Mouse (Mus musculus) embryonic facial prominence, embryonic 12.5 days (tissue): Measurements from ENCODE around the gene Snx25. TPM values are rescaled to one million over a fixed set of nuclear protein-coding genes. Genes with fewer than 3 reads are reported as not detected.
"Not testable (repeated sequence)": the region's sequence is repeated elsewhere in the genome, so short reads cannot be mapped to it uniquely, and the experiment has no call there.

Experiments
- ATAC-seq: fragments of 200-750 bp; cut with Nextera tagmentation; 2 replicates; pipeline ENCODE4 v1.8.0; 2017; ENCODE audit not compliant: insufficient number of reproducible peaks, insufficient read depth, low FRiP score, low TSS enrichment
- H3K27ac ChIP-seq: fragments of 300-500 bp; sonication (generic); 2 replicates; pipeline ENCODE4 v1.5.1; 2016; ENCODE audit warnings: mild to moderate bottlenecking
- H3K27me3 ChIP-seq: fragments of 300-500 bp; sonication (generic); 2 replicates; pipeline ENCODE4 v1.6.1; 2016; ENCODE audit warnings: mild to moderate bottlenecking, moderate library complexity
- H3K36me3 ChIP-seq: fragments of 300-500 bp; sonication (generic); 2 replicates; pipeline ENCODE4 v1.6.1; 2016; ENCODE audit warnings: mild to moderate bottlenecking
- H3K4me1 ChIP-seq: fragments of 300-500 bp; sonication (generic); 2 replicates; pipeline ENCODE4 v1.6.1; 2016
- H3K4me2 ChIP-seq: fragments of 300-500 bp; sonication (generic); replicated peaks from 2 replicates; pipeline ENCODE4 v1.6.1; 2016; ENCODE audit warnings: mild to moderate bottlenecking, moderate library complexity
- H3K4me3 ChIP-seq: fragments of 300-500 bp; sonication (generic); 2 replicates; pipeline ENCODE4 v1.5.1; 2016; ENCODE audit warnings: mild to moderate bottlenecking
- H3K9ac ChIP-seq: fragments of 300-500 bp; sonication (generic); 2 replicates; pipeline ENCODE4 v1.6.1; 2016; ENCODE audit warnings: mild to moderate bottlenecking, moderate library complexity
- H3K9me3 ChIP-seq: fragments of 300-500 bp; sonication (generic); 2 replicates; pipeline ENCODE4 v1.6.1; 2016; ENCODE audit warnings: mild to moderate bottlenecking, moderate library complexity
- WGBS: fragments of 180-500 bp; shearing (Covaris S2); methylation state at CpG from one replicate; pipeline ENCODE4 v1.1.7; 2016; 5-methylcytosine and 5-hydroxymethylcytosine counted together
- polyA plus RNA-seq: library from polyadenylated mRNA; unstranded; fragments of >200 nt; fragmentation: Nextera tagmentation; extraction: Ambion mirVana; gene quantifications from 2 replicates; pipeline ENCODE4 v1.2.1, GENCODE M21; 2016

The Snx25 gene
- polyA plus RNA-seq, 1 experiment from 2014 or later = 6.6 TPM

DNA sequence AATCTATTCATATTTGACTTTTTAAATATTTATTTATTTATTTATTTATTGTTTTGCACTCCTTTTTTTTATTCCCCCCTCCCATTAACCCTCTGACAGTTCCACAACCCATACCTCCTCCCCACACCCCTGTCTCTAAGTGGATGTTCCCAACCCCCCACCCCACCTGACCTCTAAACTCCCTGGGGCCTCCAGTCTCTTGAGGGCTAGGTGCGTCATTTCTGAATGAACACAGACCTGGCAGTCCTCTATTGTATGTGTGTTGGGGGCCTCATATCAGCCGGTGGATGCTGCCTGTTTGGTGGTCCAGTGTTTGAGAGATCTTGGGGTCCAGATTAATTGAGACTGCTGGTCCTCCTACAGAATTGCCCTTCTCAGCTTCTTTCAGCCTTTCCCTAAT lies 16.4 kb downstream of the Snx25 start:
- H3K9me3 ChIP-seq, H3K4me2 ChIP-seq, H3K4me3 ChIP-seq, H3K36me3 ChIP-seq, H3K9ac ChIP-seq, H3K4me1 ChIP-seq, H3K27me3 ChIP-seq, H3K27ac ChIP-seq, ATAC-seq: not testable (repeated sequence)
- WGBS = 91% methylated on average over 2 of the region's 2 CpGs

DNA sequence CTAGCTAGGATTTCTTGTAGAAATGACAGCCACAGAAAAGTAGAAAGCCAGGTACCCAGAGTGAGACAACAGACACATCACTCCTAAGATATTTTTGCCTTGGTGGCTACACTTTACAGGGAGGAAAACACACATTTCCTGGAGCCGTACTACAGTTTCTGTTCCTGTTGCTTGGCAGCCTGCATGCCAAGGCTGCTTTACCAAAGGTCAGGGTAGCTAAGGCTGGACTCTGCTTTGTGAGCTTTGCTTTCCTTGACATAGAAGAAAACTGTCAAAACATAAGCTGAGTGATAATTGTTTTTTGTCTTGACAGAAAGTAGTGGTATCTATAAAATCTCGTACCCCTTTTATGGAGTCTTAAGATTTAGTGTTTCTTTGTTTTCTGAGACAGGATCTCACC lies 21.5 kb downstream of the Snx25 start:
- H3K9me3 ChIP-seq = no peaks in the 10 kb centered on the region
- H3K4me3 ChIP-seq = no peak overlapping the region
- no peak for ATAC-seq
- H3K9ac ChIP-seq = no peak overlapping the region
- no peak overlapping the region for H3K4me2 ChIP-seq
- no peaks in the 10 kb centered on the region for H3K36me3 ChIP-seq
- no peak overlapping the region for H3K27ac ChIP-seq
- 82% methylated on average over 2 of the region's 2 CpGs for WGBS
- no peaks in the 10 kb centered on the region for H3K4me1 ChIP-seq
- H3K27me3 ChIP-seq = no peaks in the 10 kb centered on the region

DNA sequence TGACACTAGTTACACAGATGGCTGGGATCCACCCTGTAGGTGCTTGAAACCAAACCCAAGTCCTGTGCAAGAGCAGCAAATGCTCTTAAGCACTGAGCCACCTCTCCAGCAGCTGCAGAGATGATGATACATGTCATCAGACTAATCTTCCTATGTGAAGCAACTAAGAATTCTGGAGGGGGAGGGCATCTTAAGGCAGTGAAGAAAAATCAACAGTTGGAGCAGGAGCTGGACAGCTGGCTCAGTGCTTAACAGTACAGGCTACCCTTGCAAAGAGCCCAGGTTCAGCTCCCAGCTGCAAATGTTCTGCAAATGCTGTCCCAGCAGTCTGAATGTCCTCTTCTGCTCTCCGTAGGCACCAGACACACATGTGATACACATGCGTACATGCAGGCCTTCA lies 29.5 kb downstream of the Snx25 start:
- Histone ChIP-seq H3K4me1 (no peaks in the 10 kb centered on the region), H3K9ac (no peak overlapping the region), H3K9me3 (no peaks in the 10 kb centered on the region), H3K27ac (no peak overlapping the region), H3K36me3 (no peaks in the 10 kb centered on the region), H3K4me3 (no peak overlapping the region), H3K4me2 (no peak overlapping the region), H3K27me3 (no peaks in the 10 kb centered on the region)
- 95% methylated on average over 2 of the region's 2 CpGs for WGBS
- ATAC-seq = no peak

DNA sequence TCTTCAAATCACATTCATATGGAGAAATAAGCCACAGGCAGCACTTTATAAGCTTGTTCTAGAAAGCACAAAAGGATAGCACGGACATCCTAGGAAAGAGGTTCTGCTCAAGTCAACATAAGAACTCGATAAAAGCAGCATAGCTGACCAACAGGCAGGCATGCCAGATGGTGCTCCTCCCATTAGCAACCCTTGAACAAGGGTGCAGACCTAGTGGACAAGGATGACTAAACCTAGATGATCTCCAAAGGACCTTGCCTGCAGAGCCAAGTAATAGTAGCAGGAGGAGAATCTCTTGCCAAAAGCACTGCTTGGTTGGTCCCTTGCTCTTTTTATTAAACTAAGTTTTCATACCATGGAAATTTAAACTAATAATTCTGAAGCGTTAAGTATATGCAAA lies 32.8 kb downstream of the Snx25 start:
- Histone ChIP-seq H3K9ac (no peak overlapping the region), H3K27me3 (no peaks in the 10 kb centered on the region), H3K4me2 (no peak overlapping the region), H3K36me3 (no peaks in the 10 kb centered on the region), H3K4me1 (no peaks in the 10 kb centered on the region), H3K27ac (no peak overlapping the region), H3K4me3 (no peak overlapping the region), H3K9me3 (no peaks in the 10 kb centered on the region)
- WGBS = 88% methylated on average over 3 of the region's 3 CpGs
- ATAC-seq = no peak

DNA sequence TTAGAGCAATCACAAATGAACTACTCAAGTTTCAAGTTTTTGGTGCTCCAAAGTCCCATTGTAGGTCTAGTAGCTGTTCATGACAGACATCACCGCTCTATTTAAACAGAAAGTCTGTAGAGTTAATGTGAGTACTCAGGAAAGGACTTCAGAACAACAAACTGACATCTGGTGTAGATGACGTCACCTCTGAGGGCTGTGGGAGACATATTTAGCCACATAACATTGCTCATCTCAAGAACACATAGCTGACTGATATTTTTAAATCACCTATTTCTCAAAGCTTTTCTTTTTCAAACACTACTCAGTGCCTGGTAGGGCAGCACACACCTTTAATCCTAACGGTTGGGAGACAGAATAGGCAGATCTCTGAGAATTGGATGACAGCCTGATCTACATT lies 34.8 kb downstream of the Snx25 start:
- 83% methylated on average over 3 of the region's 3 CpGs for WGBS
- H3K27ac ChIP-seq = no peak overlapping the region

DNA sequence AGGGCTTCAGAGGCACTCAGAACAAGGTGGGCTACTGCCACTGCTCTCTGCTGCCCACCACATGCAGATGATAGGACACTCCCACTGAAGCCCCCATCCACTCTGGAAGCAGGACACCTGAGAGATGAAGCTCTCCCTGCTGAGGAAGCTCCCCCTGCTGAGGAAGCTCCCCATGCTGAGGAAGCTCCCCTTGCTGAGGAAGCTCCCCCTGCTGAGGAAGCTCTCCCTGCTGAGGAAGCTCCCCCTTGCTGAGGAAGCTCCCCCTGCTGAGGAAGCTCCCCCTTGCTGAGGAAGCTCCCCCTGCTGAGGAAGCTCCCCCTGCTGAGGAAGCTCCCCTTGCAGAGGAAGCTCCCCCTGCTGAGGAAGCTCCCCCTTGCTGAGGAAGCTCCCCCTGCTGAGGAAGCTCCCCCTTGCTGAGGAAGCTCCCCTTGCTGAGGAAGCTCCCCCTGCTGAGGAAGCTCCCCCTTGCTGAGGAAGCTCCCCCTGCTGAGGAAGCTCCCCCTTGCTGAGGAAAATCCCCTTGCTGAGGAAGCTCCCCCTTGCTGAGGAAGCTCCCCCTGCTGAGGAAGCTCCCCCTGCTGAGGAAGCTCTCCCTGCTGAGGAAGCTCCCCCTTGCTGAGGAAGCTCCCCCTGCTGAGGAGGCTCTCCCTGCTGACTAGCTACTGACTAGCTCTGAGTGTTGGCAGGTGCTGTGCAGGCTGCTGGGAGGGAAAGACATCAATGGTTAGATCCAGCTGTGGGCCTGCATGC lies 38.4 kb downstream of the Snx25 start:
- H3K4me3 ChIP-seq, H3K27ac ChIP-seq, H3K4me2 ChIP-seq, H3K4me1 ChIP-seq, H3K27me3 ChIP-seq, H3K9me3 ChIP-seq, H3K9ac ChIP-seq, ATAC-seq, H3K36me3 ChIP-seq: not testable (repeated sequence)

More for the DNA sequence above, 34.8 kb downstream of the Snx25 start:
- Histone ChIP-seq H3K9me3 (no peaks in the 10 kb centered on the region), H3K36me3 (no peaks in the 10 kb centered on the region), H3K4me3 (no peak overlapping the region), H3K9ac (no peak overlapping the region), H3K4me2 (no peak overlapping the region), H3K27me3 (0 out of 2 replicates have a peak, but pooled peaks cover 2% of the 10 kb centered on the region), H3K4me1 (no peaks in the 10 kb centered on the region)
- ATAC-seq = no peak

DNA sequence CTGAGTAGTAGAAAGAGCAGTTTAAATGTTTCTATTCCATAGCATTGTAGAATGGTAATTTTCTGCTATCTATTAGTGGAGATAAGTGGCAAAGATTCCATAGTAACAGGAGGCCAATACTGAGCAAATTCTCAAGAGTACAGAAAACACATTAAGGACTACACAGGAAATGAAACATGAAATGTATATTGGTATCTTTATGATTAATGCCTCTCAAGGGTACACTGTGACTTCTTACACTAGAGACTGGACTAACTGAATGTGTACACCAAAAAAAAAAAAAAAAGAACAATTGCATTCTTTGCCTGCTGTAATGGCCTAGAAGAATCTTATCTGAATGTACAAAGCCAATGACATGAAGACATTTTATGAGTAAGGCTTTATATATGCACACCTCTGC lies 44.3 kb downstream of the Snx25 start:
- Histone ChIP-seq H3K27ac (no peak overlapping the region), H3K4me3 (no peak overlapping the region), H3K4me2 (no peak overlapping the region), H3K9me3 (no peaks in the 10 kb centered on the region), H3K9ac (no peak overlapping the region), H3K36me3 (0 out of 2 replicates have a peak, but pooled peaks cover 3% of the 10 kb centered on the region), H3K4me1 (no peaks in the 10 kb centered on the region), H3K27me3 (no peaks in the 10 kb centered on the region)
- ATAC-seq = no peak

DNA sequence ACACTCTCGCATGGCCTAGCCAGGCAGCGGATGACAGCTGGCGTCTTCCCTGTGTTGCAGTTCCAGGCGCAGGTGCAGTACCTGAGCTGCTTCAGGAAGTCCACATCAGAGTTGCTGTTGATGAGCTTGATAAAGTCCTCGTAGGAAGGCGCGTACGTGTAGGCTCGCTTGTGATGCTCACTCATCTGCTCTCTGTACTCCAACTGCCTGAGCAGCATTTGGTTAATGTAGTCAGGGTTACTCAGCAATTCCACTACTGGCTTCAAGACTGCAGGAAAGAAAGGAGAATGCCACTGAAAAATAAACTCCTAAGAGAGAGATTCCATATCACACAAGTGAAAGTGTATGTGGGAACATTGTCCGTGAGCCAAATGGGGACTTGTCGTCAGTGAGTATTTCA lies 48.5 kb downstream of the Snx25 start:
- Histone ChIP-seq H3K9ac (no peak overlapping the region), H3K27ac (no peak overlapping the region), H3K36me3 (peaks cover 15% of the 10 kb centered on the region), H3K4me1 (no peaks in the 10 kb centered on the region), H3K27me3 (no peaks in the 10 kb centered on the region), H3K9me3 (0 out of 2 replicates have a peak, but pooled peaks cover 7% of the 10 kb centered on the region), H3K4me3 (no peak overlapping the region), H3K4me2 (no peak overlapping the region)
- 95% methylated on average over 11 of the region's 11 CpGs for WGBS
- ATAC-seq = no peak

DNA sequence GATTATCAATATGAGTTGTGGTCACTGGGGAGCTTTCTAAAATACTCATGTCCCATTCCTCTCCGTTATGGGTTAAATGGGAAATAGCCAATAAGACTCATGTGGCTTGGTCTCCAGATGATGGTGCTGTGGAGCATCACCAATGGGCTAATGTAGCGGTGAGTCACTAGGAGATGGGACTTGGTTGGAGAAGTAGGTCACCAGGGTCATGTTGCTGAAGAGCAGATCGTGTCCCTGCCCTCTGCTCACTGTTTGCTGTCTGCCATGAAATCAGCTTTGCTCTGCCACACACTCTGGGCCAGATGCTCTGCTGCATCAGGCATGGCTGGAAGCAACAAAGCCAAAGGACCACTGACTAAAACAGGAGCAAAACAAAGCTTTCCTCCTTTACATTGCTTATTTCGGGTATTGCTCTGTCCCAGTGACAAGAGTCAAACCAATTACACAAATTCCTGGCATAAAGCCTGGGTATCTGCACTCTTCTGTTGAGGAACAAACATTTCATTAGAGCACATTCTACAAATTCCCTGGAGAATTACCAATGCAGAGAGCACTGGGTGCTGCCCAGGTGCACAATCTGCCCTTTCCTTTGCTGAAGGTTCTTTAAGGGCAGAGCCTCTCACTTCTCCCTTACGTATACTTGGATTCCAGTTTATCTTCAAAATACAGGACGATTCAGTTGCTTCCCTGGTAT lies 59.1 kb downstream of the Snx25 start:
- Histone ChIP-seq H3K36me3 (no peaks in the 10 kb centered on the region; the same call in 1 of the 2 replicates), H3K9ac (no peak overlapping the region), H3K4me1 (no peaks in the 10 kb centered on the region), H3K9me3 (no peaks in the 10 kb centered on the region), H3K4me2 (no peak overlapping the region), H3K27ac (no peak overlapping the region), H3K4me3 (no peak overlapping the region), H3K27me3 (no peaks in the 10 kb centered on the region)
- 85% methylated on average over 6 of the region's 6 CpGs for WGBS
- ATAC-seq = no peak

DNA sequence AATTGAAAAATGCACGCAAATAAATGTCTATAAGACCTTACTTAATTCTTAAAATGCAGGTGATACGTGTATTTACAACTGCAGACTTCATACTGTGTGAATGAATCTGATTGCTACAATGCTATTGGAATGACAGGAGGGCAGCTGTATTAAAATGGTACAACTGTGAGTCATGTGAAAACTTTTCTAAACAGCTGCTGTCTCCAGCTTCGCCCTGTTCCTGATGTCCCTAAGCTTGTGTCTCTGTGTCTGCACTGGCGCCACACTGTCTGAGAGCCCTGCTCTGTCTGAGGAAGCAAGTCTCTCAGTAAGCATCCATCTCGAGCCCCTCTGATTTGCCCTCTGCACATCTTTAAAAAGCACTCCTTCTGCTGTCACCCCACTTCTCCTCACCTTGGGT lies 68.8 kb downstream of the Snx25 start:
- WGBS = 81% methylated on average over 5 of the region's 5 CpGs
- Histone ChIP-seq H3K36me3 (no peaks in the 10 kb centered on the region), H3K4me2 (no peak overlapping the region), H3K4me1 (no peaks in the 10 kb centered on the region), H3K27me3 (no peaks in the 10 kb centered on the region), H3K27ac (no peak overlapping the region), H3K9me3 (no peaks in the 10 kb centered on the region), H3K9ac (no peak overlapping the region), H3K4me3 (no peak overlapping the region)
- ATAC-seq = no peak

DNA sequence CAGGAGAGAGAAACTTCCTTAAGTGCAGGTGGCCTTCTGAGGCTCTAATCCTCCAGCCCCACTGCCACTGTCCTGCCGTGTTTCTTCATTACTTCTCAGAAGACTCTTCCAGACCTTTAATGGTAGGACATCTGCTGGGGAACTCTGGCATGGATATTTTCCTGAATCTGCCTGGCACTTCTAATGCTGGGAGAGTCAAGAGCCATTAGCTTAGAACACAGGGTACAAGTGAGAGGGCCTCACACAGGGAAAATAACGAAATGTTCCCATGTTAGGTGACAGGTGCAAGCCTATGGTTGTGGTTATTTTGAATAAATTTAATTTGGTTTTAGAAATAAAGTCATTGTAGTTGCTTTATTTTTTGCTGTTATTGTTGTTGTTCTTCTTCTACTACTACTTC lies 70.9 kb downstream of the Snx25 start:
- 73% methylated on average over 2 of the region's 2 CpGs for WGBS
- no peak for ATAC-seq
- no peaks in the 10 kb centered on the region for H3K27me3 ChIP-seq

DNA sequence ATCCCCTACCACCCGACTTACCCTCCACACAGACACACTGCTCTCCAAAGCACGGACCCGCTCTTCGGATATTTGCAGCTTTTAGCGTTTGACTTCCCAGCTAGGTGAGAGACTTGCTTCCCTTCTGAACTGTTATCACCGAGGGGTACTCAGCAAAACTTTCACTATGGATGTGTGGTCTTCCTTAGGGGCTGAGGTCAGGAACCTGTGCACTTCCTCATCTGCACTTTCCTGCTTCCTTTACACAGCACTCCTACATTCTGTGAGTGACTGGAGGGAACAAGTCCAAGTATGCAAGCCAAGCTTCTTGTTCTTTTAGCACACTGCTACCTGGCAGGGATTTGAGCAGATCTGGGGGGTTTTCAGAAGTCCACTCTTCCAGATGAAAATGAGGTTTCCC lies 73.1 kb downstream of the Snx25 start:
- Histone ChIP-seq H3K4me3 (no peak overlapping the region), H3K9ac (no peak overlapping the region), H3K4me1 (no peaks in the 10 kb centered on the region), H3K4me2 (no peak overlapping the region), H3K27ac (no peak overlapping the region), H3K27me3 (no peaks in the 10 kb centered on the region), H3K9me3 (no peaks in the 10 kb centered on the region), H3K36me3 (no peaks in the 10 kb centered on the region)
- ATAC-seq = no peak
- WGBS = 81% methylated on average over 6 of the region's 6 CpGs

More for the DNA sequence above, 70.9 kb downstream of the Snx25 start:
- Histone ChIP-seq H3K4me3 (no peak overlapping the region), H3K4me1 (no peaks in the 10 kb centered on the region), H3K4me2 (no peak overlapping the region), H3K27ac (no peak overlapping the region), H3K9ac (no peak overlapping the region), H3K9me3 (no peaks in the 10 kb centered on the region), H3K36me3 (no peaks in the 10 kb centered on the region)
